25 mouse cellular contexts compared by ENCODE assay signal in the genomic region with DNA sequence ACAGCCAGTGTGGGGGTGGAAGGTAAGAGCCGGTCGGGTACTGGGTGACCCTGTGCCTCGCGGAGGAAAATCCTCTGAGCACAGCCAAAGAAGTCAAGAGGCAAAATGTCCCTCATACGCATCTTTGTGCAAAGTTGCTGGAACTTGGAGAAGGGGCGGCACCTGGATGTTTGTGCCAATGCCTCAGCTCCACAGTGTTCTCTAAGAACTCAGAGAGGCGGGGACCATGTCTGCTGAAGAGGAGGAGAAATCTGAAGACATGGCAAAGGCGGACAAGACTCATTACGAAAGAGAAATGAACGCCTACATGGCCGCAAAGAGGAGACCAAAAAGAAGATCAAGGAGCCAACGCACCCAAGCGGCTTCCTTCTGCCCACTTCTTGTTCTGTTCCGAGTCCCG. TPM values are rescaled to one million over a fixed set of nuclear protein-coding genes. Genes with fewer than 3 reads are reported as not detected.
DNase-seq lines count a peak whose midpoint lies in the region; ATAC-seq lines count a peak whose summit lies in the region.
"Had no signal": no experiment of that assay in that cellular context is flagged by ENCODE, and none has a peak within 500 bp of the region (broad histone marks: within the 10 kb centered on the region; RNA-seq: fewer than 3 reads in every experiment).

No protein-coding gene starts in this region.

- intact Hi-C loops in left cerebral cortex, postnatal 14 days (cut with DNase I): no loop called here

- no peak for ATAC-seq in activated CD4-positive, CD25-positive, alpha-beta regulatory T cell, adult 4 months
- ATAC-seq: forebrain, embryonic 13.5 days had no signal

- peak; percentile 45 for DNase-seq in adrenal gland, postnatal 14 days
- DNase-seq in adrenal gland, postnatal 25 days: no peak
- peak; percentile 18 to 54 for DNase-seq in left cerebral cortex, adult 18-20 months (ENCODE audit: low spot score in 2 of 2)
- no peak for DNase-seq in left cerebral cortex, postnatal 14 days (ENCODE audit: low spot score in 2 of 2)
- peak; percentile 67 for DNase-seq in CD4-positive helper T cell, adult 2 months (ENCODE audit: low read depth, low spot score)
- DNase-seq in brain, adult 2 months (ENCODE audit: low read depth, low spot score): peak; percentile 56
- no peak for DNase-seq in spleen, postnatal 36 days (ENCODE audit: low spot score in 2 of 2)
- DNase-seq: cerebellum, adult 8-10 months; embryo, embryonic 11 days; spleen, adult 18-20 months had no signal

RNA-seq across cellular contexts. Expression of gene Mettl7a1, which starts 2.4 kb away (rescaled TPM):
- total RNA-seq in adrenal gland, postnatal 14 days (2021): 83.1 and 102 TPM in 2 replicates
- 76.6 and 111 TPM in 2 replicates for total RNA-seq in adrenal gland, postnatal 25 days (2021)
- total RNA-seq in left cerebral cortex, adult 18-20 months (2021): 10 to 100 TPM; 32.2 to 35.0 TPM
- total RNA-seq in left cerebral cortex, postnatal 14 days (2021): 10 to 100 TPM; 16.5 to 17.7 TPM
- 1 to 10 TPM; 2.8 to 5.2 TPM for polyA plus RNA-seq in activated CD4-positive, CD25-positive, alpha-beta regulatory T cell, adult 4 months (2017; shearing (Covaris generic))

RNA-seq across cellular contexts. Expression of gene Tmprss12, which starts 20.9 kb away (rescaled TPM):
- not detected in 2 replicates for total RNA-seq in adrenal gland, postnatal 14 days (2021)
- total RNA-seq in adrenal gland, postnatal 25 days (2021): not detected in 2 replicates
- total RNA-seq in left cerebral cortex, adult 18-20 months (2021): not detected
- not detected for total RNA-seq in left cerebral cortex, postnatal 14 days (2021)
- polyA plus RNA-seq in activated CD4-positive, CD25-positive, alpha-beta regulatory T cell, adult 4 months (2017; shearing (Covaris generic)): not detected
- total RNA-seq: hematopoietic stem cell, adult 5-6 weeks; layer of hippocampus, adult 18-20 months; left cerebral cortex, adult 2 months had no signal
- polyA plus RNA-seq: forebrain, embryonic 13.5 days; gonadal fat pad, adult 2 months; heart, embryonic 14.5 days; intestine, embryonic 14.5 days; limb, embryonic 14.5 days; liver, embryonic 16.5 days; macrophage; midbrain, embryonic 12.5 days; myocyte; stomach, postnatal 0 days; urinary bladder, adult 2 months had no signal

RNA-seq across cellular contexts. Expression of gene Mettl7a3, which starts 33.2 kb away (rescaled TPM):
- 0.26 TPM in 1 of 2 replicates, not detected in the other for total RNA-seq in adrenal gland, postnatal 14 days (2021)
- not detected in 2 replicates for total RNA-seq in adrenal gland, postnatal 25 days (2021)
- under 1 TPM in 1 of 2 experiments, not detected in 1; 0.35 TPM for total RNA-seq in left cerebral cortex, adult 18-20 months (2021)
- under 1 TPM in 1 of 2 experiments, not detected in 1; 0.37 TPM for total RNA-seq in left cerebral cortex, postnatal 14 days (2021)
- not detected for polyA plus RNA-seq in activated CD4-positive, CD25-positive, alpha-beta regulatory T cell, adult 4 months (2017; shearing (Covaris generic))
- total RNA-seq: hematopoietic stem cell, adult 5-6 weeks had no signal
- polyA plus RNA-seq: forebrain, embryonic 13.5 days; heart, embryonic 14.5 days; intestine, embryonic 14.5 days; liver, embryonic 16.5 days; macrophage; midbrain, embryonic 12.5 days; myocyte; stomach, postnatal 0 days had no signal

RNA-seq across cellular contexts. Expression of gene Methig1, which starts 51.4 kb away (rescaled TPM):
- total RNA-seq in adrenal gland, postnatal 14 days (2021): 0.68 and 0.78 TPM in 2 replicates
- total RNA-seq in adrenal gland, postnatal 25 days (2021): 0.64 TPM in 1 of 2 replicates, not detected in the other
- not detected for total RNA-seq in left cerebral cortex, adult 18-20 months (2021)
- not detected for total RNA-seq in left cerebral cortex, postnatal 14 days (2021)
- not detected for polyA plus RNA-seq in activated CD4-positive, CD25-positive, alpha-beta regulatory T cell, adult 4 months (2017; shearing (Covaris generic))
- total RNA-seq: hematopoietic stem cell, adult 5-6 weeks; layer of hippocampus, adult 18-20 months had no signal
- polyA plus RNA-seq: forebrain, embryonic 13.5 days; heart, embryonic 14.5 days; intestine, embryonic 14.5 days; limb, embryonic 14.5 days; macrophage; midbrain, embryonic 12.5 days; myocyte; stomach, postnatal 0 days; urinary bladder, adult 2 months had no signal

RNA-seq across cellular contexts. Expression of gene Mettl7a2, which starts 51.4 kb away (rescaled TPM):
- total RNA-seq in adrenal gland, postnatal 14 days (2021): 1.5 and 2.2 TPM in 2 replicates
- 1.0 and 2.4 TPM in 2 replicates for total RNA-seq in adrenal gland, postnatal 25 days (2021)
- under 1 TPM; 0.65 to 0.84 TPM for total RNA-seq in left cerebral cortex, adult 18-20 months (2021)
- under 1 TPM in 1 of 2 experiments, not detected in 1; 0.20 TPM for total RNA-seq in left cerebral cortex, postnatal 14 days (2021)
- not detected for polyA plus RNA-seq in activated CD4-positive, CD25-positive, alpha-beta regulatory T cell, adult 4 months (2017; shearing (Covaris generic))
- total RNA-seq: hematopoietic stem cell, adult 5-6 weeks had no signal
- polyA plus RNA-seq: forebrain, embryonic 13.5 days; heart, embryonic 14.5 days; intestine, embryonic 14.5 days; liver, embryonic 16.5 days; macrophage; midbrain, embryonic 12.5 days; myocyte; stomach, postnatal 0 days; urinary bladder, adult 2 months had no signal

Comparison
In these comparisons a context has a peak if more than half of its experiments do, and no peak if none do; other contexts are left out.
1. DNase-seq: peak in adrenal gland, postnatal 14 days (single experiment), left cerebral cortex, adult 18-20 months (2 of 2), CD4-positive helper T cell, adult 2 months (single experiment) and brain, adult 2 months (single experiment); none in adrenal gland, postnatal 25 days (single experiment), left cerebral cortex, postnatal 14 days (0 of 2) and spleen, postnatal 36 days (0 of 2).